ENCODE assay signal across 24 mouse cellular contexts in the genomic region with DNA sequence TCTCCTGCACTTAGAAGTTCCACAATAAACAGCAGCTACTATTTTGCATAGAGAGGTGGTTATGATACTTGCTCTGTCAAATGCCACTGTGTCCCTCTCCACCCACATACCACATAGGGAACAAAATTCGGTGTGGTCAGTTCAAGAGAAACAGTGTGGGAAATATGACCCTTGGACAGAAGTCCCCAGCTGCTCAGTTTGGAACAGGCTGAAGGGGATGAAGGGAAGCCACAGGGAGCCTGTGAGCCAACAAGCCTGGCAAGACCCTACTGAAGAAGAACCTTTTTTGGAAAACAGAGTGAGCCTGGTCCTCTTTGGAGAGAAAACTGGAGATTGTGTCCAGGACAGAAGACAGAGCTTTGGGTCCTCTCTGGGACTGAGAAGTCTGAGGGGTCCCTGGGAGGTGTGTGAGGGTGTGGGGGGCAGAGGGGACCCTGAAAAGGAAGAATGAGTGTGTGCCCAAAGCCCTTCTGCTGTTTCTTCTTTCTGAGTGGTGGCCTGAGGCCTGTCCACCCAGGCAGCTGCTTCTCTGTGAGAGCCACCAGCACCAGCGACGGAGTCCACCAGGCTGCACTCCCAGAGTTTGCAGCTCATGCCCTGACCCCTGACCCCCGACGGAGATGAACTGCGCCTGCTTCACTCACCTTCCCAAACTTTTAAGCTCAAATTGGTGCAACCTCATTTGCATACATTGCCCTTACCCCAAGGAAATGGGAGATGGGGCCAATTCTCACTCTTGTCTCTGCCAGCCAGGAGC. TPM values are rescaled to one million over a fixed set of nuclear protein-coding genes. Genes with fewer than 3 reads are reported as not detected.
"Had no signal": no experiment of that assay in that cellular context is flagged by ENCODE, and none has a peak within 500 bp of the region (broad histone marks: within the 10 kb centered on the region; RNA-seq: fewer than 3 reads in every experiment).

No protein-coding gene starts in this region.

- H3K27me3 ChIP-seq: intestine, embryonic 15.5 days had no signal

- ATAC-seq: inflammation-experienced regulatory T-cells, adult 6 months; intestine, postnatal 0 days had no signal

- H3K4me1 ChIP-seq: hindbrain, embryonic 12.5 days; intestine, embryonic 15.5 days had no signal

- H3K4me2 ChIP-seq: heart, embryonic 12.5 days; hindbrain, embryonic 12.5 days; hindbrain, embryonic 14.5 days; intestine, embryonic 15.5 days; limb, embryonic 12.5 days; liver, embryonic 11.5 days had no signal

- H3K27ac ChIP-seq: gastrocnemius, adult 2 months; heart, embryonic 10.5 days; hindbrain, embryonic 10.5 days; hindbrain, embryonic 12.5 days; hindbrain, embryonic 14.5 days; intestine, embryonic 15.5 days; layer of hippocampus, adult 2 months; left cerebral cortex, adult 2 months; limb, embryonic 10.5 days; limb, embryonic 12.5 days had no signal

- H3K4me3 ChIP-seq: gastrocnemius, adult 2 months; heart, embryonic 10.5 days; heart, embryonic 12.5 days; hindbrain, embryonic 10.5 days; hindbrain, embryonic 12.5 days; intestine, embryonic 15.5 days; layer of hippocampus, adult 2 months; left cerebral cortex, adult 2 months; limb, embryonic 10.5 days; limb, embryonic 12.5 days had no signal

- DNase-seq: gastrocnemius, adult 2 months; gastrocnemius, postnatal 25 days; kidney, adult 18-20 months; kidney, adult 8-10 months; kidney, postnatal 10 days; kidney, postnatal 25 days; liver had no signal

- H3K36me3 ChIP-seq: heart, embryonic 10.5 days; heart, embryonic 12.5 days; hindbrain, embryonic 10.5 days; hindbrain, embryonic 12.5 days; intestine, embryonic 15.5 days; limb, embryonic 10.5 days; limb, embryonic 12.5 days had no signal

- H3K9me3 ChIP-seq: heart, embryonic 10.5 days; heart, embryonic 12.5 days; hindbrain, embryonic 10.5 days; hindbrain, embryonic 12.5 days; intestine, embryonic 15.5 days; limb, embryonic 10.5 days; limb, embryonic 12.5 days had no signal

- H3K9ac ChIP-seq: heart, embryonic 12.5 days; hindbrain, embryonic 12.5 days; hindbrain, embryonic 14.5 days; intestine, embryonic 15.5 days; limb, embryonic 12.5 days had no signal

RNA-seq across cellular contexts. Expression of gene Gm12689, which starts 47.5 kb away (rescaled TPM):
- total RNA-seq: heart, adult 8-10 months; heart, postnatal 25 days; heart, postnatal 4 days had no signal
- polyA plus RNA-seq: heart, embryonic 12.5 days; heart, embryonic 16.5 days; inflammation-experienced regulatory T-cells, adult 6 months; liver, embryonic 11.5 days had no signal
